ENCODE assay signal across 8 mouse cellular contexts in the genomic region with DNA sequence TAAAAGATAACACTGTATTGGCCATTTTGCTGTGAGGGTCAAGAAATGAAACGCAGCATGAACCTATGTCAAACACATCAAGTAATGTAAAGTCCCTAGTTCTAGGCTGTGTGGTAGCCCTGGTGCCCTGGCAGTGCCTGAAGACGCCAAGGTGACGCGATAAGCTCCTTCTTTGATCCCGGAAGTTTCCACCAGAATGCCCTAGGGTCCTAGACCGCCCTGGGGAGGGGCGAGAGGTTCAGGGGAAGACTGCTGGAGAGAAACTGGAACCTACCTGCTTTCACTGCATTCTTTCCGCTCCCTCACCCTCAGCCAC.
DNase-seq lines count a peak whose midpoint lies in the region; ATAC-seq and TF ChIP-seq lines count a peak whose summit lies in the region.

No protein-coding gene starts in this region.

- H3K4me3 ChIP-seq in lung, embryonic 14.5 days (ENCODE audit: low read depth, low read length): peak overlapping the region; percentile 58
- peak overlapping the region; percentile 68 for H3K4me3 ChIP-seq in embryonic facial prominence, embryonic 15.5 days (replicated peaks)
- H3K4me3 ChIP-seq in intestine, embryonic 14.5 days (ENCODE audit: low read depth, low read length): peak overlapping the region; percentile 70
- peak overlapping the region; percentile 66 for H3K4me3 ChIP-seq in myocyte

- no peak overlapping the region for H3K27ac ChIP-seq in lung, embryonic 14.5 days (ENCODE audit: low read depth)
- H3K27ac ChIP-seq in embryonic facial prominence, embryonic 15.5 days (replicated peaks): no peak overlapping the region
- peak overlapping the region; percentile 47; the same call in 1 of the 2 replicates for H3K27ac ChIP-seq in intestine, embryonic 14.5 days (ENCODE audit: low read depth)

- H3K27me3 ChIP-seq in lung, embryonic 14.5 days (ENCODE audit: insufficient read depth, low read length): no peaks in the 10 kb centered on the region
- no peaks in the 10 kb centered on the region for H3K27me3 ChIP-seq in embryonic facial prominence, embryonic 15.5 days
- no peaks in the 10 kb centered on the region for H3K27me3 ChIP-seq in intestine, embryonic 14.5 days (replicated peaks; ENCODE audit: control insufficient read depth, insufficient read depth, low read length)
- no peaks in the 10 kb centered on the region for H3K27me3 ChIP-seq in myocyte (ENCODE audit: control insufficient read depth, insufficient read depth, insufficient read length)

- peak overlapping the region; percentile 60 for H3K9ac ChIP-seq in lung, embryonic 14.5 days
- H3K9ac ChIP-seq in embryonic facial prominence, embryonic 15.5 days: peak overlapping the region; percentile 51
- H3K9ac ChIP-seq in intestine, embryonic 14.5 days (ENCODE audit: low read length): peak overlapping the region; percentile 55

- TF ChIP-seq POLR2A in myocyte (IDR thresholded peaks at IDR 0.05; ENCODE audit: insufficient read length, low read depth): no peak

- TF ChIP-seq CTCF in lung, embryonic 14.5 days (IDR thresholded peaks at IDR 0.05; ENCODE audit: low read depth): no peak

- DNase-seq in lung, embryonic 14.5 days: no peak
- DNase-seq in lung, postnatal 36 days: no peak
- no peak for DNase-seq in intestine, embryonic 14.5 days (ENCODE audit: low spot score)
- DNase-seq in ovary, postnatal 36 days (ENCODE audit: low spot score): no peak
- no peak for DNase-seq in left cerebral cortex, adult 8-10 months (ENCODE audit: low spot score in 2 of 2)
- DNase-seq in ovary, postnatal 10 days (ENCODE audit: low spot score): no peak

- H3K4me2 ChIP-seq in lung, embryonic 14.5 days: peak overlapping the region; percentile 91
- H3K4me2 ChIP-seq in embryonic facial prominence, embryonic 15.5 days (replicated peaks): peak overlapping the region; percentile 99
- peak overlapping the region; percentile 97 for H3K4me2 ChIP-seq in intestine, embryonic 14.5 days (ENCODE audit: low read length)
- peak overlapping the region; percentile 66 for H3K4me2 ChIP-seq in myocyte (ENCODE audit: low read depth)

- WGBS in lung, embryonic 14.5 days: under 1% methylated on average over 8 of the region's 8 CpGs
- 4% methylated on average over 8 of the region's 8 CpGs for WGBS in embryonic facial prominence, embryonic 15.5 days
- 4% methylated on average over 8 of the region's 8 CpGs for WGBS in intestine, embryonic 14.5 days

- peak overlapping the region; percentile 22 for H3ac ChIP-seq in myocyte (ENCODE audit: control insufficient read depth, insufficient read length)

- H3K4me1 ChIP-seq in lung, embryonic 14.5 days (ENCODE audit: insufficient read depth): peaks cover 7% of the 10 kb centered on the region; the same call in 1 of the 2 replicates
- H3K4me1 ChIP-seq in embryonic facial prominence, embryonic 15.5 days: peaks cover 33% of the 10 kb centered on the region
- H3K4me1 ChIP-seq in intestine, embryonic 14.5 days (replicated peaks; ENCODE audit: control insufficient read depth, insufficient read depth, low read length): peaks cover 11% of the 10 kb centered on the region

- ATAC-seq in lung, embryonic 14.5 days (ENCODE audit: insufficient read depth): peak; percentile 19; the same call in 1 of the 2 replicates
- no peak for ATAC-seq in embryonic facial prominence, embryonic 15.5 days (ENCODE audit: insufficient number of reproducible peaks, low FRiP score, low TSS enrichment, low read depth)
- peak; percentile 53 for ATAC-seq in intestine, embryonic 14.5 days (replicated peaks; ENCODE audit: low FRiP score, low TSS enrichment, low read depth)

- H3K79me2 ChIP-seq in myocyte (ENCODE audit: control insufficient read depth, insufficient read depth): peaks cover 21% of the 10 kb centered on the region

- H3K9me3 ChIP-seq in lung, embryonic 14.5 days (ENCODE audit: low read depth, low read length): no peaks in the 10 kb centered on the region
- H3K9me3 ChIP-seq in embryonic facial prominence, embryonic 15.5 days (replicated peaks): no peaks in the 10 kb centered on the region
- no peaks in the 10 kb centered on the region for H3K9me3 ChIP-seq in intestine, embryonic 14.5 days (ENCODE audit: control insufficient read depth, low read length)

- H3K36me3 ChIP-seq in lung, embryonic 14.5 days (ENCODE audit: insufficient read depth): no peaks in the 10 kb centered on the region
- H3K36me3 ChIP-seq in embryonic facial prominence, embryonic 15.5 days: no peaks in the 10 kb centered on the region
- H3K36me3 ChIP-seq in intestine, embryonic 14.5 days (ENCODE audit: control insufficient read depth, insufficient read depth, low read length): no peaks in the 10 kb centered on the region
- no peaks in the 10 kb centered on the region for H3K36me3 ChIP-seq in myocyte (ENCODE audit: control insufficient read depth, insufficient read depth)

TF ChIP-seq in myocyte, 11 proteins besides CTCF, POLR2A, EP300 and RAD21:
- no peak for TF ChIP-seq TCF12 (IDR thresholded peaks at IDR 0.05; ENCODE audit: insufficient read depth, poor library complexity, severe bottlenecking)
- TF ChIP-seq TCF3 (IDR thresholded peaks at IDR 0.05; ENCODE audit: insufficient read length, low read depth): no peak
- TF ChIP-seq MYOG (IDR thresholded peaks at IDR 0.05; ENCODE audit: control insufficient read depth in 1 of 3, insufficient read depth in 1 of 3, insufficient read length in 2 of 3, low read depth in 2 of 3): no peak
- no peak for TF ChIP-seq MAX (IDR thresholded peaks at IDR 0.05; ENCODE audit: low read depth)
- TF ChIP-seq CEBPB (IDR thresholded peaks at IDR 0.05; ENCODE audit: insufficient read depth, poor library complexity, severe bottlenecking): no peak
- no peak for TF ChIP-seq E2F4 (IDR thresholded peaks at IDR 0.05; ENCODE audit: insufficient read depth)
- TF ChIP-seq MYOD1 (IDR thresholded peaks at IDR 0.05; ENCODE audit: control insufficient read depth in 1 of 3, insufficient read length in 2 of 3, low read depth in 2 of 3): no peak
- no peak for TF ChIP-seq SRF (IDR thresholded peaks at IDR 0.05; ENCODE audit: control insufficient read depth, insufficient read length, low read depth)
- TF ChIP-seq POLR2AphosphoS2 (IDR thresholded peaks at IDR 0.05; ENCODE audit: insufficient read length, low read depth): no peak
- TF ChIP-seq USF1 (IDR thresholded peaks at IDR 0.05; ENCODE audit: low read depth): no peak
- TF ChIP-seq REST (IDR thresholded peaks at IDR 0.05; ENCODE audit: insufficient read depth, insufficient read length): no peak
